22 mouse cellular contexts compared by ENCODE assay signal in genomic region chr13:13531923-13532322, GRCm38 (mm10). TPM values are rescaled to one million over a fixed set of nuclear protein-coding genes. Genes with fewer than 3 reads are reported as not detected.
DNase-seq lines count a peak whose midpoint lies in the region; ATAC-seq and TF ChIP-seq lines count a peak whose summit lies in the region.
"Had no signal": no experiment of that assay in that cellular context is flagged by ENCODE, and none has a peak within 500 bp of the region (broad histone marks: within the 10 kb centered on the region; RNA-seq: fewer than 3 reads in every experiment).

No protein-coding gene starts in this region.

- peak; percentile 21 for DNase-seq in heart, postnatal 0 days (ENCODE audit: low spot score)
- no peak for DNase-seq in heart, adult 11 months
- DNase-seq in thymus, adult 2 months: no peak
- DNase-seq in thymus, postnatal 10 days (ENCODE audit: low spot score in 2 of 2): no peak
- no peak for DNase-seq in urinary bladder, postnatal 10 days (ENCODE audit: low spot score)
- no peak for DNase-seq in right cerebral cortex, postnatal 14 days
- DNase-seq: adrenal gland, adult 2 months; adrenal gland, postnatal 25 days; cerebellum, adult 2 months; cerebellum, postnatal 10 days; embryo, embryonic 11 days; gastrocnemius, adult 2 months; gastrocnemius, postnatal 25 days; heart, adult 18-20 months; heart, postnatal 14 days had no signal

- no peak for TF ChIP-seq CTCF in heart, postnatal 0 days (IDR thresholded peaks at IDR 0.05; ENCODE audit: low read depth)
- TF ChIP-seq CTCF in thymus, adult 2 months (IDR thresholded peaks at IDR 0.05; ENCODE audit: borderline replicate concordance, control insufficient read depth, extremely low read depth, insufficient read depth, low read length, poor library complexity): no peak

- no peak for TF ChIP-seq EP300 in heart, postnatal 0 days (IDR thresholded peaks at IDR 0.05; ENCODE audit: low read depth)

- no peak for TF ChIP-seq POLR2A in thymus, adult 2 months (IDR thresholded peaks at IDR 0.05; ENCODE audit: control insufficient read depth, extremely low read depth, insufficient read depth, low read length, poor library complexity)

- WGBS in heart, postnatal 0 days: 61% methylated on average over 7 of the region's 7 CpGs
- 72% methylated on average over 7 of the region's 7 CpGs for WGBS in thymus, adult 2 months
- 85% methylated on average over 7 of the region's 7 CpGs for WGBS in limb, embryonic 15.5 days

- ATAC-seq in heart, postnatal 0 days (ENCODE audit: insufficient read depth, low read depth): peak; percentile 44
- ATAC-seq in limb, embryonic 15.5 days (ENCODE audit: insufficient number of reproducible peaks, low FRiP score, low TSS enrichment, low read depth): peak; percentile 52; the same call in 1 of the 2 replicates
- ATAC-seq: forebrain, embryonic 14.5 days had no signal

- no peak overlapping the region for H3K9ac ChIP-seq in heart, postnatal 0 days (replicated peaks; ENCODE audit: low read depth, low read length)
- H3K9ac ChIP-seq in limb, embryonic 15.5 days: no peak overlapping the region
- H3K9ac ChIP-seq: embryonic facial prominence, embryonic 15.5 days; hindbrain, embryonic 14.5 days had no signal

- no peaks in the 10 kb centered on the region for H3K27me3 ChIP-seq in heart, postnatal 0 days (ENCODE audit: control insufficient read depth, insufficient read depth, low read length)
- H3K27me3 ChIP-seq in thymus, adult 2 months (ENCODE audit: control insufficient read depth, insufficient read depth, low read length): no peaks in the 10 kb centered on the region
- H3K27me3 ChIP-seq in limb, embryonic 15.5 days: no peaks in the 10 kb centered on the region
- H3K27me3 ChIP-seq: embryonic facial prominence, embryonic 15.5 days had no signal

- H3K9me3 ChIP-seq in heart, postnatal 0 days (replicated peaks; ENCODE audit: control insufficient read depth, low read length): no peaks in the 10 kb centered on the region
- H3K9me3 ChIP-seq in limb, embryonic 15.5 days: no peaks in the 10 kb centered on the region
- H3K9me3 ChIP-seq: embryonic facial prominence, embryonic 15.5 days; forebrain, embryonic 10.5 days; hindbrain, embryonic 10.5 days had no signal

- H3K4me1 ChIP-seq in heart, postnatal 0 days (ENCODE audit: control insufficient read depth, insufficient read depth): peaks cover 22% of the 10 kb centered on the region
- H3K4me1 ChIP-seq in thymus, adult 2 months (replicated peaks; ENCODE audit: control insufficient read depth, insufficient read depth, low read length): peaks cover 40% of the 10 kb centered on the region
- 0 out of 2 replicates have a peak, but pooled peaks cover 3% of the 10 kb centered on the region for H3K4me1 ChIP-seq in limb, embryonic 15.5 days
- H3K4me1 ChIP-seq: embryonic facial prominence, embryonic 15.5 days; forebrain, embryonic 10.5 days; hindbrain, embryonic 10.5 days had no signal

- H3K27ac ChIP-seq in heart, postnatal 0 days (ENCODE audit: low read depth): no peak overlapping the region
- H3K27ac ChIP-seq in thymus, adult 2 months (ENCODE audit: control insufficient read depth, insufficient read depth, low read length): peak overlapping the region; percentile 45
- no peak overlapping the region for H3K27ac ChIP-seq in limb, embryonic 15.5 days
- H3K27ac ChIP-seq: embryonic facial prominence, embryonic 15.5 days; forebrain, embryonic 10.5 days; gastrocnemius, adult 2 months; hindbrain, embryonic 10.5 days; hindbrain, embryonic 14.5 days had no signal

- H3K4me2 ChIP-seq in heart, postnatal 0 days (ENCODE audit: low read depth, low read length): no peak overlapping the region
- no peak overlapping the region for H3K4me2 ChIP-seq in limb, embryonic 15.5 days
- H3K4me2 ChIP-seq: embryonic facial prominence, embryonic 15.5 days; hindbrain, embryonic 14.5 days had no signal

- H3K36me3 ChIP-seq in heart, postnatal 0 days (replicated peaks; ENCODE audit: control insufficient read depth, insufficient read depth, low read length): no peaks in the 10 kb centered on the region
- H3K36me3 ChIP-seq in thymus, adult 2 months (ENCODE audit: control insufficient read depth, insufficient read depth, low read length): no peaks in the 10 kb centered on the region
- H3K36me3 ChIP-seq in limb, embryonic 15.5 days: no peaks in the 10 kb centered on the region
- H3K36me3 ChIP-seq: embryonic facial prominence, embryonic 15.5 days; forebrain, embryonic 10.5 days; hindbrain, embryonic 10.5 days had no signal

- no peak overlapping the region for H3K4me3 ChIP-seq in heart, postnatal 0 days (ENCODE audit: low read depth, low read length)
- H3K4me3 ChIP-seq in thymus, adult 2 months (ENCODE audit: control insufficient read depth, insufficient read depth, low read length): no peak overlapping the region
- H3K4me3 ChIP-seq in limb, embryonic 15.5 days: no peak overlapping the region
- H3K4me3 ChIP-seq: embryonic facial prominence, embryonic 15.5 days; erythroblast, embryonic 14.5 days; forebrain, embryonic 10.5 days; gastrocnemius, adult 2 months; hindbrain, embryonic 10.5 days had no signal

RNA-seq across cellular contexts. Expression of gene Lyst, which starts 58.3 kb away (rescaled TPM):
- 6.3 and 10.4 TPM in 2 replicates for total RNA-seq in heart, postnatal 0 days (2014; rRNA removed; ENCODE audit: low replicate concordance)
- polyA plus RNA-seq in heart, postnatal 0 days (2015; fragmentation: Nextera tagmentation; extraction: Ambion mirVana): 1.9 and 2.1 TPM in 2 replicates
- 28.2 and 31.1 TPM in 2 replicates for polyA plus RNA-seq in thymus, adult 2 months (2012; rRNA removed)
- polyA plus RNA-seq in limb, embryonic 15.5 days (2015; fragmentation: Nextera tagmentation; extraction: Ambion mirVana): 5.2 and 7.6 TPM in 2 replicates
